Mouse (Mus musculus): ENCODE results near the gene Cd27. TPM values are rescaled to one million over a fixed set of nuclear protein-coding genes. Genes with fewer than 3 reads are reported as not detected.

Cd27 gene
- total and polyA plus RNA-seq, 3 experiments = 0.87 TPM; not detected in 2

GRCm38 (mm10) chr6:125213715-125214114 is 23.1 kb downstream of the Cd27 start:
- peaks cover 13% of the 10 kb centered on the region for H3K36me3 ChIP-seq (replicated peaks)
- peaks cover 35% of the 10 kb centered on the region for H3K27me3 ChIP-seq (ENCODE audit: insufficient read depth, low read length)
- no peaks in the 10 kb centered on the region for H3K9me3 ChIP-seq (replicated peaks)
- ATAC-seq (ENCODE audit: extremely low read depth, insufficient number of reproducible peaks, low FRiP score, poor library complexity, severe bottlenecking) (no peak), DNase-seq (ENCODE audit: low spot score) (no peak)
- H3K4me1 ChIP-seq (ENCODE audit: insufficient read depth, low read depth, low read length) = peaks cover 28% of the 10 kb centered on the region
- TF ChIP-seq GATA2 (IDR thresholded peaks at IDR 0.05; ENCODE audit: borderline replicate concordance, low read depth, low read length) (no peak), CTCF (IDR thresholded peaks at IDR 0.05; ENCODE audit: low read depth, low read length) (no peak), POLR2AphosphoS5 (IDR thresholded peaks at IDR 0.05; ENCODE audit: insufficient replicate concordance, low read depth, low read length) (no peak), GATA1 (IDR thresholded peaks at IDR 0.05; ENCODE audit: borderline replicate concordance, low read length) (no peak), TAL1 (conservative IDR thresholded peaks at IDR 0.05; ENCODE audit: low read depth, low read length) (no peak)
- no peak overlapping the region for H3K4me3 ChIP-seq (ENCODE audit: low read depth, low read length)

GRCm38 (mm10) chr6:125213129-125213528 is 23.7 kb downstream of the Cd27 start:
- Histone ChIP-seq H3K4me1 (ENCODE audit: insufficient read depth, low read depth, low read length) (peaks cover 22% of the 10 kb centered on the region), H3K36me3 (replicated peaks) (peaks cover 7% of the 10 kb centered on the region), H3K9me3 (replicated peaks) (no peaks in the 10 kb centered on the region), H3K27me3 (ENCODE audit: insufficient read depth, low read length) (peaks cover 35% of the 10 kb centered on the region), H3K4me3 (ENCODE audit: low read depth, low read length) (no peak overlapping the region)
- no peak for DNase-seq (ENCODE audit: low spot score)
- ATAC-seq (ENCODE audit: extremely low read depth, insufficient number of reproducible peaks, low FRiP score, poor library complexity, severe bottlenecking) = no peak
- TF ChIP-seq GATA2 (IDR thresholded peaks at IDR 0.05; ENCODE audit: borderline replicate concordance, low read depth, low read length) (no peak), CTCF (IDR thresholded peaks at IDR 0.05; ENCODE audit: low read depth, low read length) (no peak), POLR2AphosphoS5 (IDR thresholded peaks at IDR 0.05; ENCODE audit: insufficient replicate concordance, low read depth, low read length) (no peak), TAL1 (conservative IDR thresholded peaks at IDR 0.05; ENCODE audit: low read depth, low read length) (no peak), GATA1 (IDR thresholded peaks at IDR 0.05; ENCODE audit: borderline replicate concordance, low read length) (no peak)

GRCm38 (mm10) chr6:125212621-125213020 is 24.2 kb downstream of the Cd27 start:
- no peak for DNase-seq (ENCODE audit: low spot score)
- Histone ChIP-seq H3K4me3 (ENCODE audit: low read depth, low read length) (no peak overlapping the region), H3K36me3 (replicated peaks) (peaks cover 2% of the 10 kb centered on the region), H3K27me3 (ENCODE audit: insufficient read depth, low read length) (peaks cover 35% of the 10 kb centered on the region), H3K9me3 (replicated peaks) (no peaks in the 10 kb centered on the region), H3K4me1 (ENCODE audit: insufficient read depth, low read depth, low read length) (peaks cover 20% of the 10 kb centered on the region)
- ATAC-seq (ENCODE audit: extremely low read depth, insufficient number of reproducible peaks, low FRiP score, poor library complexity, severe bottlenecking) = no peak
- TF ChIP-seq GATA2 (IDR thresholded peaks at IDR 0.05; ENCODE audit: borderline replicate concordance, low read depth, low read length) = no peak
- no peak for TF ChIP-seq GATA1 (IDR thresholded peaks at IDR 0.05; ENCODE audit: borderline replicate concordance, low read length)
- no peak for TF ChIP-seq POLR2AphosphoS5 (IDR thresholded peaks at IDR 0.05; ENCODE audit: insufficient replicate concordance, low read depth, low read length)
- TF ChIP-seq CTCF (IDR thresholded peaks at IDR 0.05; ENCODE audit: low read depth, low read length) = no peak
- no peak for TF ChIP-seq TAL1 (conservative IDR thresholded peaks at IDR 0.05; ENCODE audit: low read depth, low read length)

- Histone ChIP-seq H3K36me3 (replicated peaks) (no peaks in the 10 kb centered on the region), H3K27me3 (ENCODE audit: insufficient read depth, low read length) (peaks cover 39% of the 10 kb centered on the region), H3K9me3 (replicated peaks) (no peaks in the 10 kb centered on the region), H3K4me1 (ENCODE audit: insufficient read depth, low read depth, low read length) (peaks cover 4% of the 10 kb centered on the region; the same call in 1 of the 2 replicates), H3K4me3 (ENCODE audit: low read depth, low read length) (no peak overlapping the region)
- DNase-seq (ENCODE audit: low spot score) (no peak), ATAC-seq (ENCODE audit: extremely low read depth, insufficient number of reproducible peaks, low FRiP score, poor library complexity, severe bottlenecking) (no peak)
- TF ChIP-seq POLR2AphosphoS5 (IDR thresholded peaks at IDR 0.05; ENCODE audit: insufficient replicate concordance, low read depth, low read length) (no peak), GATA2 (IDR thresholded peaks at IDR 0.05; ENCODE audit: borderline replicate concordance, low read depth, low read length) (no peak), CTCF (IDR thresholded peaks at IDR 0.05; ENCODE audit: low read depth, low read length) (no peak), TAL1 (conservative IDR thresholded peaks at IDR 0.05; ENCODE audit: low read depth, low read length) (no peak)
Observed at GRCm38 (mm10) chr6:125210436-125210835, 26.4 kb downstream of the Cd27 start.

- no peak for ATAC-seq (ENCODE audit: extremely low read depth, insufficient number of reproducible peaks, low FRiP score, poor library complexity, severe bottlenecking)
- Histone ChIP-seq H3K9me3 (replicated peaks) (no peaks in the 10 kb centered on the region), H3K4me3 (ENCODE audit: low read depth, low read length) (no peak overlapping the region), H3K27me3 (ENCODE audit: insufficient read depth, low read length) (no peaks in the 10 kb centered on the region), H3K36me3 (replicated peaks) (peaks cover 40% of the 10 kb centered on the region), H3K4me1 (ENCODE audit: insufficient read depth, low read depth, low read length) (peaks cover 13% of the 10 kb centered on the region)
- TF ChIP-seq GATA2 (IDR thresholded peaks at IDR 0.05; ENCODE audit: borderline replicate concordance, low read depth, low read length) (no peak), GATA1 (IDR thresholded peaks at IDR 0.05; ENCODE audit: borderline replicate concordance, low read length) (no peak), CTCF (IDR thresholded peaks at IDR 0.05; ENCODE audit: low read depth, low read length) (no peak), POLR2AphosphoS5 (IDR thresholded peaks at IDR 0.05; ENCODE audit: insufficient replicate concordance, low read depth, low read length) (no peak)
- no peak for DNase-seq (ENCODE audit: low spot score)
Observed at GRCm38 (mm10) chr6:125197166-125197565, 39.6 kb downstream of the Cd27 start.

GRCm38 (mm10) chr6:125196301-125196700 is 40.5 kb downstream of the Cd27 start:
- Histone ChIP-seq H3K4me3 (ENCODE audit: low read depth, low read length) (no peak overlapping the region), H3K36me3 (replicated peaks) (peaks cover 40% of the 10 kb centered on the region), H3K4me1 (ENCODE audit: insufficient read depth, low read depth, low read length) (peaks cover 13% of the 10 kb centered on the region), H3K27me3 (ENCODE audit: insufficient read depth, low read length) (no peaks in the 10 kb centered on the region), H3K9me3 (replicated peaks) (no peaks in the 10 kb centered on the region)
- ATAC-seq (ENCODE audit: extremely low read depth, insufficient number of reproducible peaks, low FRiP score, poor library complexity, severe bottlenecking) = no peak
- TF ChIP-seq GATA1 (IDR thresholded peaks at IDR 0.05; ENCODE audit: borderline replicate concordance, low read length) (no peak), CTCF (IDR thresholded peaks at IDR 0.05; ENCODE audit: low read depth, low read length) (no peak), POLR2AphosphoS5 (IDR thresholded peaks at IDR 0.05; ENCODE audit: insufficient replicate concordance, low read depth, low read length) (no peak)
- no peak for DNase-seq (ENCODE audit: low spot score)

Measured in G1E (cell line).